Mouse (Mus musculus): ENCODE measurements around the gene Gnaz.

The Gnaz gene

GRCm38 (mm10) chr10:74967651-74968267 lies 782 bp downstream of the Gnaz start:
- peak in 1 of 2 experiments; percentile 37 for DNase-seq (ENCODE audit: low spot score in 2 of 2)

GRCm38 (mm10) chr10:74969266-74969665 lies 2.3 kb downstream of the Gnaz start:
- no peak for DNase-seq (ENCODE audit: low spot score in 2 of 2)

- no peak for DNase-seq (ENCODE audit: low spot score in 2 of 2)
These were observed 6.0 kb downstream of the Gnaz start for GRCm38 (mm10) chr10:74973026-74973425.

GRCm38 (mm10) chr10:74975626-74976025 lies 8.6 kb downstream of the Gnaz start:
- DNase-seq (ENCODE audit: low spot score in 2 of 2), result no peak

GRCm38 (mm10) chr10:74976429-74976828 lies 9.5 kb downstream of the Gnaz start:
- no peak for DNase-seq (ENCODE audit: low spot score in 2 of 2)

- DNase-seq (ENCODE audit: low spot score in 2 of 2), result no peak
These were observed 11.1 kb downstream of the Gnaz start for GRCm38 (mm10) chr10:74978056-74978455.

- DNase-seq (ENCODE audit: low spot score in 2 of 2), result no peak
These were observed 14.2 kb downstream of the Gnaz start for GRCm38 (mm10) chr10:74981159-74981558.

- DNase-seq (ENCODE audit: low spot score in 2 of 2), result no peak
These were observed 16.2 kb downstream of the Gnaz start for GRCm38 (mm10) chr10:74983176-74983575.

- no peak for DNase-seq (ENCODE audit: low spot score in 2 of 2)
These were observed 20.9 kb downstream of the Gnaz start for GRCm38 (mm10) chr10:74987698-74988470.

GRCm38 (mm10) chr10:74989814-74990213 lies 22.8 kb downstream of the Gnaz start:
- DNase-seq (ENCODE audit: low spot score in 2 of 2), result no peak

- DNase-seq (ENCODE audit: low spot score in 2 of 2), result no peak
These were observed 23.8 kb downstream of the Gnaz start for GRCm38 (mm10) chr10:74990584-74991322.

- no peak for DNase-seq (ENCODE audit: low spot score in 2 of 2)
These were observed 27.9 kb downstream of the Gnaz start for GRCm38 (mm10) chr10:74994863-74995262.

GRCm38 (mm10) chr10:74995377-74995776 lies 28.4 kb downstream of the Gnaz start:
- DNase-seq (ENCODE audit: low spot score in 2 of 2), result no peak

- no peak for DNase-seq (ENCODE audit: low spot score in 2 of 2)
These were observed 34.4 kb downstream of the Gnaz start for GRCm38 (mm10) chr10:75001391-75001790.

- DNase-seq (ENCODE audit: low spot score in 2 of 2), result no peak
These were observed 37.1 kb downstream of the Gnaz start for GRCm38 (mm10) chr10:75004067-75004466.

GRCm38 (mm10) chr10:75006889-75007662 lies 40.1 kb downstream of the Gnaz start:
- peak; percentile 71 to 84 for DNase-seq (ENCODE audit: low spot score in 2 of 2)

- DNase-seq (ENCODE audit: low spot score in 2 of 2), result no peak
These were observed 43.7 kb downstream of the Gnaz start for GRCm38 (mm10) chr10:75010704-75011103.

GRCm38 (mm10) chr10:75015465-75015864 lies 48.5 kb downstream of the Gnaz start:
- DNase-seq (ENCODE audit: low spot score in 2 of 2), result no peak

GRCm38 (mm10) chr10:75016481-75016880 lies 49.5 kb downstream of the Gnaz start:
- DNase-seq (ENCODE audit: low spot score in 2 of 2), result no peak

- DNase-seq (ENCODE audit: low spot score in 2 of 2), result no peak
These were observed 53.3 kb downstream of the Gnaz start for GRCm38 (mm10) chr10:75020271-75020670.

- peak in 1 of 2 experiments; percentile 86 for DNase-seq (ENCODE audit: low spot score in 2 of 2)
These were observed 54.2 kb downstream of the Gnaz start for GRCm38 (mm10) chr10:75021138-75021537.

GRCm38 (mm10) chr10:75026491-75026890 lies 59.5 kb downstream of the Gnaz start:
- DNase-seq (ENCODE audit: low spot score in 2 of 2), result no peak

Measured in left cerebral cortex, adult 9 months (tissue).